Mouse (Mus musculus) hindbrain, embryonic 11.5 days (tissue): ENCODE results near the gene Fbln5. TPM values are rescaled to one million over a fixed set of nuclear protein-coding genes. Genes with fewer than 3 reads are reported as not detected.

ENCODE experiments used
- polyA plus RNA-seq: library from polyadenylated mRNA; unstranded; fragments of >200 nt; fragmentation: Nextera tagmentation; extraction: Ambion mirVana; gene quantifications from 2 replicates; pipeline ENCODE4 v1.2.1, GENCODE M21; 2014

Gene Fbln5
- polyA plus RNA-seq, 1 experiment from 2014 or later = 15.7 TPM

Other genes starting within 250 kb of the Fbln5 start
- 0.07 and 0.52 TPM in 2 replicates for gene Tc2n, start 100.5 kb downstream of the Fbln5 start, polyA plus RNA-seq
- 15.6 and 28.1 TPM in 2 replicates for gene Trip11, start 94.2 kb upstream of the Fbln5 start, polyA plus RNA-seq
- 21.2 and 23.5 TPM in 2 replicates for gene Atxn3, start 139.2 kb upstream of the Fbln5 start, polyA plus RNA-seq
- 43.3 and 45.0 TPM in 2 replicates for gene Cpsf2, start 156.9 kb upstream of the Fbln5 start, polyA plus RNA-seq